Mouse (Mus musculus) heart, adult 11 months (tissue): ENCODE results near the gene Wfs1.

Source experiments
- DNase-seq: peaks from one replicate; pipeline ENCODE4 v3.0.0; 2022

Wfs1 gene

GRCm38 (mm10) chr5:36923826-36924700, 64.9 kb downstream of the Wfs1 start:
- peak; percentile 97 for DNase-seq

DNA sequence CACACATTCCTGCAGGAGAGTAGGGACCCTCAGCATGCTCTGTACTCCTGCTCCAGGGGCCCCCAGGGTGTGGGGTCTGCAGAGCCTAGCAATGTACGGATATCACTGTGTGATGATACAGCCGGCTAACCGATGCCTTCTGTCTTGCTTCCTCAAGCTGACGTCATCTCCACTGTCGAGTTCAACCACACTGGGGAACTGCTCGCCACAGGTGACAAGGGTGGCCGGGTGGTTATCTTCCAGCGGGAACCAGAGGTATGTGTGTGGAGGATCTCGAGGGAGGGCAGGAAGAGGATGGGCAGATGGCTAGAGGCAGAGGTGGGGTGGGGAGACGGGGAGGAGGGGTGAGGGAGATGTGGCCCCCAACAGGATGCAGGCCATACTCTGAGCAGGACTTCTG, 66.2 kb downstream of the Wfs1 start:
- DNase-seq, result no peak

GRCm38 (mm10) chr5:36921871-36922270, 67.1 kb downstream of the Wfs1 start:
- DNase-seq, result no peak

DNA sequence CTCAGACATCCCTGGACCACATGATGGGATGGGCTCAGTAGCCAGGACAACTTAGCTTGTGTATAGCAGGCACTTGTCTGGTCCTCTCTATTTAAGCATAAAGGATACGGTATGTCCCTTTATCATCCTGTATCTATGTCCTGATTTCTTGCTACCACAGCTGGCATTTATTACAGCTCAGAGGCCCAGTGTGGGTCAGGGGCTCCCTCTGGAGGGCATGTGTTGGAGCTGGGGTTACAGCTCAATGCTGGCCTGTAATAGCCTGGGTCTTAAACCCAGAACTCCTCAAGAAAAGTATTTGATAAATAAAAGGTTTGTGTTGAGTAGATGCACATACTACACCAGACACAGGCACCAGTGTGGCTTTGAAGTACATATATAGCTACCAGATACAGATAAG, 68.9 kb downstream of the Wfs1 start:
- DNase-seq, result no peak

DNA sequence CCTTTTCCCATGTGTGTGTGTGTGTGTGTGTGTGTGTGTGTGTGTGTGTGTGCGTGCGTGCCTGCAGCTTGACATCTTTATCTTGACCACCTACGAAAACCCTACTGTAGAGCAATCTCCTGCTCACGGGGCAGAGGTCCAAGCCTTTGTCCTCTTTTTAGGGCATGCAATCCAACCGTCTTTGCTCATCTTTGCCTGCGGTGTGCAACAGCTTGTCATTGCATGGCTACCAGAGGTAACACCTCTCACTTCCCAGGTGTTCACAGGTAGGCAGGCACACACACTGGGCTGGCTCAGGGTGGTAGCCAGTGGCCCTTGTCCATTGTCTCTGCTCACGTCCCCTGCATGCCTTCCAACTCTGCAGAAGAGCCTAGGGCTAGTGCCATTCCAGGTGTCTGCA, 71.0 kb downstream of the Wfs1 start:
- no peak for DNase-seq

DNA sequence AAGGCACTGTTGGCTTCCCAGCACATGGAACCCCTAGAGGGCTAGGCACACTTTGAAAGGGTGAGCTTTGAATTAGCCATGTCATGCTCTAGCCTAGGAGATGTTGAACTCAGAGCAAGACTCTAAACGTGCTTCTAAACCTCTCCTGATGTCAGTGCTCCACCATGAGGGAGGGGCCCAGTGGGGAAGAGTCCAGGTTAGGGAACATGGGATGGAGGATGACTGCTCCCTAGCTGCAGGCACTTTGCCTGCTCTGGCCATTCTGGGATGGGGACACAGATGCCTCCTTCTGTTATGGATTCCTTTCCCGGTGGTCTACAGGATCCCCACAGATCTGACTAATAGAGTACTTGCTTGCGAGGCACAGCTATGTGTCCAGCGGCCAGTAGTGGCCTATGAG, 71.8 kb downstream of the Wfs1 start:
- DNase-seq, result no peak

- no peak for DNase-seq
Measured at GRCm38 (mm10) chr5:36916581-36916980, 72.4 kb downstream of the Wfs1 start.
